Mouse (Mus musculus) heart, adult 2 months (tissue): ENCODE measurements around the gene Mef2d.

ENCODE experiments used
- CTCF ChIP-seq: fragments of 200-600 bp; IDR thresholded peaks from 2 replicates; pipeline ENCODE4 v1.8.1; 2022; ENCODE audit warnings: antibody characterized with exemption, mild to moderate bottlenecking, moderate library complexity
- POLR2A ChIP-seq: fragments of 200-500 bp; IDR thresholded peaks from 2 replicates; pipeline ENCODE4 v1.6.1; 2011; ENCODE audit warnings: mild to moderate bottlenecking, low read depth, low read length, control low read depth; ENCODE audit not compliant: insufficient read depth

- no peak for TF ChIP-seq CTCF
- no peak for TF ChIP-seq POLR2A
Measured at GRCm38 (mm10) chr3:88209306-88209705, 67.1 kb downstream of the Mef2d start.
